Mouse (Mus musculus): ENCODE data around the gene Olfr801.

DNA sequence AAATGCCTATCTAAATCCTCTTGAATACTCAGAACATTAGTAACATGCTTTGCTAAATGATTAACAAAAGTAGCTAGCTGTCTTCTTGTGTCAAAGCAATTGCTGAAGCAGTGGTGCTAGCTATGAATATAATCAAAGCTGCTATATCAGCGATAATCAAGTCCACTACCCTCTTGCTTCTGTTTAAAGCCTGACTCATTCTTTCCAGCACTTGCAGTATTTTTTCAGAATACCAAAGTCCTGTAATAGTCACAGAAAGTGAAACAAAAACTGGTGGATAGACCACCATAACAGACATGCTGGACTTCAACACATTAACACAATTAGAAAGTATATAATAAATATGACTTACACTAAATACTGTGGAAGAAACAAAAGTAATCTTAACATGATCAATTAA, 21.9 kb downstream of the Olfr801 start:
- TF ChIP-seq POLR2A (IDR thresholded peaks at IDR 0.05; ENCODE audit: borderline replicate concordance, insufficient read depth, low read length) (no peak), CTCF (IDR thresholded peaks at IDR 0.05; ENCODE audit: borderline replicate concordance, insufficient read depth, low read depth, low read length) (no peak)
